Mouse (Mus musculus) embryo, embryonic 11.5 days (tissue): ENCODE data around the gene Dhps.
"Not testable (repeated sequence)": the region's sequence is repeated elsewhere in the genome, so short reads cannot be mapped to it uniquely, and the experiment has no call there.

ENCODE experiments used
- DNase-seq: peaks from one replicate; pipeline ENCODE4 v3.0.0-alpha.2; 2012; ENCODE audit warnings: low read depth, low spot score

The Dhps gene

GRCm38 (mm10) chr8:85095566-85095965 lies 24.0 kb downstream of the Dhps start:
- no peak for DNase-seq

GRCm38 (mm10) chr8:85096196-85096595 lies 24.6 kb downstream of the Dhps start:
- no peak for DNase-seq

- no peak for DNase-seq
Measured at GRCm38 (mm10) chr8:85096850-85097249, 25.3 kb downstream of the Dhps start.

- no peak for DNase-seq
Measured at GRCm38 (mm10) chr8:85100076-85100665, 28.6 kb downstream of the Dhps start.

GRCm38 (mm10) chr8:85113241-85113640 lies 41.7 kb downstream of the Dhps start:
- DNase-seq: no peak

- DNase-seq: no peak
Measured at GRCm38 (mm10) chr8:85115501-85115900, 43.9 kb downstream of the Dhps start.

GRCm38 (mm10) chr8:85116984-85117383 lies 45.4 kb downstream of the Dhps start:
- no peak for DNase-seq

- DNase-seq: peak; percentile 68
Measured at GRCm38 (mm10) chr8:85119052-85119981, 47.8 kb downstream of the Dhps start.

- not testable (repeated sequence) for DNase-seq
Measured at GRCm38 (mm10) chr8:85120251-85120650, 48.7 kb downstream of the Dhps start.

- no peak for DNase-seq
Measured at GRCm38 (mm10) chr8:85122995-85123394, 51.4 kb downstream of the Dhps start, which contains the start of gene Zfp791. TSS of gene Zfp791 (minus strand) at chr8:85123095.

- no peak for DNase-seq
Measured at GRCm38 (mm10) chr8:85123691-85124090, 52.1 kb downstream of the Dhps start.
